Mouse (Mus musculus): Measurements from ENCODE around the gene Tcerg1l. TPM values are rescaled to one million over a fixed set of nuclear protein-coding genes. Genes with fewer than 3 reads are reported as not detected.

Gene Tcerg1l
- total and polyA plus RNA-seq, 3 experiments = 0.13 to 0.81 (median 0.40) TPM

GRCm38 (mm10) chr7:138215177-138215830, 182.2 kb downstream of the Tcerg1l start:
- no peak overlapping the region for H3K4me2 ChIP-seq (ENCODE audit: insufficient read depth, low read depth, poor library complexity, severe bottlenecking)
- peaks cover 77% of the 10 kb centered on the region for H3K27me3 ChIP-seq (replicated peaks)
- no peaks in the 10 kb centered on the region for H3K9me3 ChIP-seq (replicated peaks; ENCODE audit: low read length)
- dilution Hi-C loops (cut with MboI; ENCODE audit: extremely low pct_ligation_motif_present, extremely low pct_unique_long_range_greater_than_20kb, low sequenced_read_pairs) (no loop called here), in situ Hi-C loops (cut with MboI; ENCODE audit: low pct_ligation_motif_present, low pct_unique_long_range_greater_than_20kb, low sequenced_read_pairs) (no loop called here)
- no peaks in the 10 kb centered on the region for H3K4me1 ChIP-seq (ENCODE audit: control insufficient read depth in 1 of 2, insufficient read depth in 2 of 2)
- H3K4me3 ChIP-seq (replicated peaks in 1 of 3; ENCODE audit: low read depth in 2 of 3, low read length in 2 of 3, poor library complexity in 1 of 3) = no peak overlapping the region
- TF ChIP-seq RCOR1 (conservative IDR thresholded peaks at IDR 0.05; ENCODE audit: low read depth, low read length) = no peak
- no peaks in the 10 kb centered on the region for H3K36me3 ChIP-seq (replicated peaks in 1 of 2; ENCODE audit: control insufficient read depth in 1 of 2, insufficient read depth in 1 of 2, low read length in 1 of 2)
- no peak overlapping the region for H3K27ac ChIP-seq (ENCODE audit: insufficient read depth, low read depth)
- no peaks in the 10 kb centered on the region for H3K79me2 ChIP-seq (replicated peaks; ENCODE audit: control insufficient read depth, extremely low read depth, insufficient read depth, poor library complexity, severe bottlenecking)
- DNase-seq (ENCODE audit: extremely low read depth) = no peak
- no peak overlapping the region for H3K9ac ChIP-seq (ENCODE audit: insufficient read depth, low read depth)

- H3K9me3 ChIP-seq (replicated peaks; ENCODE audit: low read length) = no peaks in the 10 kb centered on the region
- H3K27ac ChIP-seq (ENCODE audit: insufficient read depth, low read depth) = no peak overlapping the region
- no peaks in the 10 kb centered on the region for H3K79me2 ChIP-seq (replicated peaks; ENCODE audit: control insufficient read depth, extremely low read depth, insufficient read depth, poor library complexity, severe bottlenecking)
- no peak overlapping the region for H3K4me3 ChIP-seq (replicated peaks in 1 of 3; ENCODE audit: low read depth in 2 of 3, low read length in 2 of 3, poor library complexity in 1 of 3)
- H3K4me2 ChIP-seq (ENCODE audit: insufficient read depth, low read depth, poor library complexity, severe bottlenecking) = no peak overlapping the region
- DNase-seq (ENCODE audit: extremely low read depth) = no peak
- in situ Hi-C loops (cut with MboI; ENCODE audit: low pct_ligation_motif_present, low pct_unique_long_range_greater_than_20kb, low sequenced_read_pairs) (no loop called here), dilution Hi-C loops (cut with MboI; ENCODE audit: extremely low pct_ligation_motif_present, extremely low pct_unique_long_range_greater_than_20kb, low sequenced_read_pairs) (no loop called here)
- no peaks in the 10 kb centered on the region for H3K4me1 ChIP-seq (ENCODE audit: control insufficient read depth in 1 of 2, insufficient read depth in 2 of 2)
- TF ChIP-seq ETS1 (conservative IDR thresholded peaks at IDR 0.05; ENCODE audit: low read depth, low read length) = no peak
- TF ChIP-seq MYC (IDR thresholded peaks at IDR 0.05; ENCODE audit: low read depth, low read length) = no peak
- no peak for TF ChIP-seq ZKSCAN1 (IDR thresholded peaks at IDR 0.05; ENCODE audit: borderline replicate concordance, low read depth, low read length)
- no peak for TF ChIP-seq POLR2A (IDR thresholded peaks at IDR 0.05; ENCODE audit: low read depth, low read length)
- TF ChIP-seq USF2 (conservative IDR thresholded peaks at IDR 0.05; ENCODE audit: low read depth, low read length) = no peak
- no peak for TF ChIP-seq SMC3 (IDR thresholded peaks at IDR 0.05; ENCODE audit: low read depth, low read length)
- no peak for TF ChIP-seq JUND (conservative IDR thresholded peaks at IDR 0.05; ENCODE audit: low read depth, low read length)
- TF ChIP-seq MAX (IDR thresholded peaks at IDR 0.05; ENCODE audit: low read length) = no peak
- TF ChIP-seq E2F4 (IDR thresholded peaks at IDR 0.05; ENCODE audit: insufficient replicate concordance, low read depth, low read length) = no peak
- TF ChIP-seq BHLHE40 (IDR thresholded peaks at IDR 0.05; ENCODE audit: low read depth, low read length) = no peak
- no peak for TF ChIP-seq UBTF (IDR thresholded peaks at IDR 0.05; ENCODE audit: low read depth, low read length)
- no peak for TF ChIP-seq CTCF (conservative IDR thresholded peaks at IDR 0.05 in 1 of 2, IDR thresholded peaks at IDR 0.05 in 1 of 2; ENCODE audit: low read depth in 2 of 2, low read length in 2 of 2)
- no peak for TF ChIP-seq USF1 (IDR thresholded peaks at IDR 0.05; ENCODE audit: low read depth, low read length)
- TF ChIP-seq EP300 (IDR thresholded peaks at IDR 0.05; ENCODE audit: low read length) = no peak
- no peak for TF ChIP-seq TBP (conservative IDR thresholded peaks at IDR 0.05; ENCODE audit: low read depth, low read length)
- TF ChIP-seq ELF1 (IDR thresholded peaks at IDR 0.05; ENCODE audit: low read depth, low read length) = no peak
- H3K27me3 ChIP-seq (replicated peaks) = peaks cover 77% of the 10 kb centered on the region
- no peak overlapping the region for H3K9ac ChIP-seq (ENCODE audit: insufficient read depth, low read depth)
- H3K36me3 ChIP-seq (replicated peaks in 1 of 2; ENCODE audit: control insufficient read depth in 1 of 2, insufficient read depth in 1 of 2, low read length in 1 of 2) = no peaks in the 10 kb centered on the region
Observed at GRCm38 (mm10) chr7:138214710-138215109, 182.8 kb downstream of the Tcerg1l start.

Data from CH12.LX (cell line).